Mouse (Mus musculus) CH12.LX (cell line): ENCODE measurements around the gene Pcid2. TPM values are rescaled to one million over a fixed set of nuclear protein-coding genes. Genes with fewer than 3 reads are reported as not detected.

Source experiments
- DNase-seq: peaks from one replicate; pipeline ENCODE4 v3.0.0-alpha.2; 2013; ENCODE audit errors: extremely low read depth
- H3K27ac ChIP-seq: 2 replicates; pipeline ENCODE4 v1.5.1; 2012; ENCODE audit warnings: low read depth, mild to moderate bottlenecking, control low read depth, moderate library complexity; ENCODE audit not compliant: insufficient read depth
- H3K27me3 ChIP-seq: replicated peaks from 2 replicates; pipeline ENCODE3; 2012; ENCODE audit warnings: inconsistent platforms
- H3K36me3 ChIP-seq, 2 experiments: replicated peaks in 1 of 2; 2 replicates each; pipeline versions ENCODE3 to v1.6.1; 2012; ENCODE audit warnings: inconsistent platforms in 1 of 2, low read length in 1 of 2, mild to moderate bottlenecking in 1 of 2, mixed read lengths in 1 of 2, moderate library complexity in 1 of 2; ENCODE audit not compliant: control insufficient read depth in 1 of 2, insufficient read depth in 1 of 2
- H3K4me1 ChIP-seq, 2 experiments: 2 replicates each; pipeline ENCODE4 v1.6.1; 2012; ENCODE audit warnings: inconsistent platforms in 1 of 2, moderate library complexity in 1 of 2; ENCODE audit not compliant: insufficient read depth in 2 of 2, control insufficient read depth in 1 of 2
- H3K4me2 ChIP-seq: 2 replicates; pipeline ENCODE4 v1.6.1; 2012; ENCODE audit warnings: low read depth, mild to moderate bottlenecking, control low read depth; ENCODE audit not compliant: poor library complexity, insufficient read depth, severe bottlenecking
- H3K4me3 ChIP-seq, 3 experiments: fragments of 150-350 bp in 1 of 3; sonication (generic) in 1 of 3; replicated peaks in 1 of 3; 2 replicates each; pipeline versions ENCODE3 to v1.5.1; 2011 to 2012; ENCODE audit warnings: low read depth in 2 of 3, low read length in 2 of 3, mild to moderate bottlenecking in 2 of 3, moderate library complexity in 2 of 3, control low read depth in 1 of 3, improper control_type of control experiment in 1 of 3, inconsistent platforms in 1 of 3, mixed read lengths in 1 of 3; ENCODE audit not compliant: poor library complexity in 1 of 3
- H3K79me2 ChIP-seq: replicated peaks from 2 replicates; pipeline ENCODE4 v1.6.1; 2012; ENCODE audit warnings: mild to moderate bottlenecking, moderate library complexity; ENCODE audit not compliant: control insufficient read depth, poor library complexity, insufficient read depth, severe bottlenecking; ENCODE audit errors: extremely low read depth
- H3K9ac ChIP-seq: 2 replicates; pipeline ENCODE4 v1.6.1; 2012; ENCODE audit warnings: low read depth, mild to moderate bottlenecking, control low read depth, moderate library complexity; ENCODE audit not compliant: insufficient read depth
- H3K9me3 ChIP-seq: replicated peaks from 2 replicates; pipeline ENCODE3; 2012; ENCODE audit warnings: low read length, inconsistent platforms, mixed read lengths
- CHD1 ChIP-seq: IDR thresholded peaks from 2 replicates; pipeline ENCODE4 v1.6.1; 2012; ENCODE audit warnings: low read depth, low read length, improper control_type of control experiment, inconsistent platforms
- CTCF ChIP-seq, 2 experiments: IDR thresholded peaks in 1 of 2; conservative IDR thresholded peaks in 1 of 2; 2 replicates each; pipeline ENCODE4 v1.5.1; 2011 to 2012; ENCODE audit warnings: low read depth in 2 of 2, low read length in 2 of 2, improper control_type of control experiment in 1 of 2, inconsistent platforms in 1 of 2, mild to moderate bottlenecking in 1 of 2, moderate library complexity in 1 of 2
- EP300 ChIP-seq: IDR thresholded peaks from 2 replicates; pipeline ENCODE4 v1.6.1; 2011; ENCODE audit warnings: low read length, improper control_type of control experiment
- IRF4 ChIP-seq: IDR thresholded peaks from 2 replicates; pipeline ENCODE4 v1.6.1; 2014; ENCODE audit warnings: low read depth, mild to moderate bottlenecking, inconsistent platforms, low read length, improper control_type of control experiment
- KAT2A ChIP-seq: IDR thresholded peaks from 2 replicates; pipeline ENCODE4 v1.6.1; 2012; ENCODE audit warnings: low read length, improper control_type of control experiment, inconsistent platforms; ENCODE audit not compliant: insufficient replicate concordance
- MAFK ChIP-seq: IDR thresholded peaks from 2 replicates; pipeline ENCODE4 v1.6.1; 2011; ENCODE audit warnings: low read length, improper control_type of control experiment; ENCODE audit not compliant: insufficient replicate concordance
- MAX ChIP-seq: IDR thresholded peaks from 2 replicates; pipeline ENCODE4 v1.6.1; 2011; ENCODE audit warnings: low read length, improper control_type of control experiment
- MAZ ChIP-seq: IDR thresholded peaks from 2 replicates; pipeline ENCODE4 v1.6.1; 2012; ENCODE audit warnings: low read depth, mild to moderate bottlenecking, inconsistent platforms, low read length, improper control_type of control experiment, moderate library complexity
- MXI1 ChIP-seq: IDR thresholded peaks from 2 replicates; pipeline ENCODE4 v1.6.1; 2011; ENCODE audit warnings: mild to moderate bottlenecking, low read depth, low read length, improper control_type of control experiment
- MYC ChIP-seq: IDR thresholded peaks from 2 replicates; pipeline ENCODE4 v1.6.1; 2011; ENCODE audit warnings: low read depth, mild to moderate bottlenecking, improper control_type of control experiment, low read length
- NELFE ChIP-seq: IDR thresholded peaks from 2 replicates; pipeline ENCODE4 v1.6.1; 2011; ENCODE audit warnings: low read depth, low read length, improper control_type of control experiment
- PAX5 ChIP-seq: IDR thresholded peaks from 2 replicates; pipeline ENCODE4 v1.6.1; 2012; ENCODE audit warnings: low read length, inconsistent platforms, mixed read lengths
- POLR2A ChIP-seq: IDR thresholded peaks from 2 replicates; pipeline ENCODE4 v1.6.1; 2011; ENCODE audit warnings: low read depth, mild to moderate bottlenecking, improper control_type of control experiment, low read length
- RAD21 ChIP-seq: IDR thresholded peaks from 2 replicates; pipeline ENCODE4 v1.6.1; 2011; ENCODE audit warnings: low read depth, mild to moderate bottlenecking, low read length, improper control_type of control experiment, moderate library complexity
- RCOR1 ChIP-seq: conservative IDR thresholded peaks from 2 replicates; pipeline ENCODE4 v1.6.1; 2012; ENCODE audit warnings: low read depth, mild to moderate bottlenecking, inconsistent platforms, low read length, improper control_type of control experiment
- SIN3A ChIP-seq: IDR thresholded peaks from 2 replicates; pipeline ENCODE4 v1.6.1; 2012; ENCODE audit warnings: low read length, improper control_type of control experiment, inconsistent platforms
- TBP ChIP-seq: conservative IDR thresholded peaks from 2 replicates; pipeline ENCODE4 v1.6.1; 2011; ENCODE audit warnings: low read depth, low read length, improper control_type of control experiment
- UBTF ChIP-seq: IDR thresholded peaks from 2 replicates; pipeline ENCODE4 v1.6.1; 2012; ENCODE audit warnings: low read depth, mild to moderate bottlenecking, inconsistent platforms, low read length, improper control_type of control experiment, moderate library complexity
- USF1 ChIP-seq: IDR thresholded peaks from 2 replicates; pipeline ENCODE4 v1.6.1; 2014; ENCODE audit warnings: low read depth, mild to moderate bottlenecking, inconsistent platforms, low read length, improper control_type of control experiment
- ZC3H11A ChIP-seq: IDR thresholded peaks from 2 replicates; pipeline ENCODE4 v1.6.1; 2012; ENCODE audit warnings: low read depth, mild to moderate bottlenecking, inconsistent platforms, low read length, improper control_type of control experiment
- ZKSCAN1 ChIP-seq: IDR thresholded peaks from 2 replicates; pipeline ENCODE4 v1.6.1; 2012; ENCODE audit warnings: low read depth, inconsistent platforms, low read length, improper control_type of control experiment, borderline replicate concordance
- ZMIZ1 ChIP-seq: IDR thresholded peaks from 2 replicates; pipeline ENCODE4 v1.6.1; 2012; ENCODE audit warnings: low read depth, mild to moderate bottlenecking, inconsistent platforms, low read length, improper control_type of control experiment
- dilution Hi-C: fragments of 300-500 bp; cut with MboI; formaldehyde crosslinking; loops from 2 replicates; pipeline ENCODE4 v1.14.3; 2020; ENCODE audit warnings: low sequenced_read_pairs; ENCODE audit not compliant: extremely low pct_unique_long_range_greater_than_20kb, extremely low pct_ligation_motif_present
- in situ Hi-C: fragments of 300-500 bp; cut with MboI; formaldehyde crosslinking; loops from 3 replicates; pipeline ENCODE4 v1.14.3; 2019; ENCODE audit warnings: low sequenced_read_pairs, low pct_ligation_motif_present, low pct_unique_long_range_greater_than_20kb, mixed read lengths
- polyA plus RNA-seq: library from polyadenylated mRNA; unstranded; fragments of >175 nt; gene quantifications from 2 replicates; pipeline ENCODE4 v1.2.1, GENCODE M21; 2012; ENCODE audit warnings: low read depth; ENCODE audit not compliant: insufficient read length
- total RNA-seq, 2 experiments: library from RNA; depleted of rRNA; stranded (reverse); fragments of 300-350 nt in 1 of 2; fragments of >200 nt in 1 of 2; gene quantifications; 2 replicates each; pipeline ENCODE4 v1.2.3; 2012 to 2014

Gene Pcid2
- total and polyA plus RNA-seq, 3 experiments = 21.6 to 32.5 (median 23.1) TPM

GRCm38 (mm10) chr8:13047652-13048051 is 57.6 kb downstream of the Pcid2 start:
- H3K79me2 ChIP-seq = no peaks in the 10 kb centered on the region
- in situ Hi-C loops (no loop called here), dilution Hi-C loops (no loop called here)
- H3K27ac ChIP-seq = no peak overlapping the region
- H3K4me3 ChIP-seq = no peak overlapping the region
- DNase-seq = no peak
- peaks cover 88% of the 10 kb centered on the region for H3K27me3 ChIP-seq
- H3K9ac ChIP-seq = no peak overlapping the region
- no peak overlapping the region for H3K4me2 ChIP-seq
- H3K36me3 ChIP-seq = no peaks in the 10 kb centered on the region
- no peaks in the 10 kb centered on the region for H3K4me1 ChIP-seq
- H3K9me3 ChIP-seq = peaks cover 7% of the 10 kb centered on the region
- TF ChIP-seq PAX5 (no peak), CTCF (conservative IDR thresholded peaks at IDR 0.05 in 1 of 2, IDR thresholded peaks at IDR 0.05 in 1 of 2; ENCODE audit: low read depth in 2 of 2, low read length in 2 of 2) (no peak), EP300 (no peak), MXI1 (no peak), ZKSCAN1 (no peak), NELFE (no peak), MYC (no peak), ZMIZ1 (no peak), POLR2A (no peak), USF1 (no peak), MAZ (no peak), SIN3A (no peak), RCOR1 (no peak), CHD1 (no peak), ZC3H11A (no peak), TBP (no peak), KAT2A (no peak)

- H3K27ac ChIP-seq = no peak overlapping the region
- H3K4me2 ChIP-seq = no peak overlapping the region
- H3K79me2 ChIP-seq = no peaks in the 10 kb centered on the region
- H3K9me3 ChIP-seq = no peaks in the 10 kb centered on the region
- in situ Hi-C loops (no loop called here), dilution Hi-C loops (no loop called here)
- H3K27me3 ChIP-seq = peaks cover 95% of the 10 kb centered on the region
- no peak overlapping the region for H3K4me3 ChIP-seq
- H3K4me1 ChIP-seq = no peaks in the 10 kb centered on the region; a peak in 1 of 4 replicates
- DNase-seq = no peak
- no peak for TF ChIP-seq IRF4
- TF ChIP-seq UBTF = no peak
- TF ChIP-seq ZC3H11A = no peak
- no peak for TF ChIP-seq MAFK
- TF ChIP-seq RAD21 = no peak
- no peak for TF ChIP-seq TBP
- TF ChIP-seq KAT2A = no peak
- TF ChIP-seq MAX = no peak
- no peak for TF ChIP-seq ZKSCAN1
- no peak overlapping the region for H3K9ac ChIP-seq
- H3K36me3 ChIP-seq = no peaks in the 10 kb centered on the region
Measured at GRCm38 (mm10) chr8:13041459-13041858, 63.8 kb downstream of the Pcid2 start.
